Mouse (Mus musculus) C2C12 (cell line): ENCODE results near the gene Ercc8.

Experiments used
- CEBPB ChIP-seq: IDR thresholded peaks from one replicate; pipeline ENCODE4 v1.6.1; 2011; ENCODE audit warnings: low read depth, mild to moderate bottlenecking, control low read depth, moderate library complexity
- CTCF ChIP-seq: IDR thresholded peaks from one replicate; pipeline ENCODE4 v1.5.1; 2011; ENCODE audit not compliant: control insufficient read depth, insufficient read depth, insufficient read length
- MAX ChIP-seq: IDR thresholded peaks from one replicate; pipeline ENCODE4 v1.6.1; 2011; ENCODE audit warnings: mild to moderate bottlenecking, control low read depth

- TF ChIP-seq MAX, result no peak
- no peak for TF ChIP-seq CEBPB
- TF ChIP-seq CTCF, result no peak
Measured at GRCm38 (mm10) chr13:108110929-108111328, 47.6 kb upstream of the Ercc8 start.
